Mouse (Mus musculus) lung, adult 2 months (tissue): ENCODE data around the gene Ccni. TPM values are rescaled to one million over a fixed set of nuclear protein-coding genes. Genes with fewer than 3 reads are reported as not detected.

ENCODE experiments used
- DNase-seq: peaks from one replicate; pipeline ENCODE4 v3.0.0; 2022
- H3K4me1 ChIP-seq: fragments of 200-500 bp; 2 replicates; pipeline ENCODE4 v1.6.1; 2011; ENCODE audit warnings: low read length; ENCODE audit not compliant: control insufficient read depth, insufficient read depth
- H3K4me3 ChIP-seq: fragments of 200-500 bp; replicated peaks from 2 replicates; pipeline ENCODE3; 2011; ENCODE audit warnings: low read depth, mild to moderate bottlenecking, control low read depth, low read length; ENCODE audit errors: extremely low read depth
- CTCF ChIP-seq: fragments of 200-500 bp; IDR thresholded peaks from 2 replicates; pipeline ENCODE4 v1.5.1; 2011; ENCODE audit warnings: mild to moderate bottlenecking, low read length, control low read depth; ENCODE audit not compliant: insufficient read depth
- POLR2A ChIP-seq: fragments of 200-500 bp; IDR thresholded peaks from 2 replicates; pipeline ENCODE4 v1.6.1; 2011; ENCODE audit warnings: low read depth, mild to moderate bottlenecking, control low read depth, low read length, borderline replicate concordance; ENCODE audit errors: extremely low read depth
- WGBS: fragments of 180-500 bp; shearing (Covaris S2); methylation state at CpG from one replicate; pipeline ENCODE4 v1.1.7; 2018; 5-methylcytosine and 5-hydroxymethylcytosine counted together
- polyA plus RNA-seq: library from polyadenylated mRNA; depleted of rRNA; stranded (reverse); fragments of >200 nt; gene quantifications from 2 replicates; pipeline ENCODE4 v1.2.3, GENCODE M21; 2012; rRNA removed

Gene Ccni
- 82.0 and 97.1 TPM in 2 replicates for polyA plus RNA-seq

DNA sequence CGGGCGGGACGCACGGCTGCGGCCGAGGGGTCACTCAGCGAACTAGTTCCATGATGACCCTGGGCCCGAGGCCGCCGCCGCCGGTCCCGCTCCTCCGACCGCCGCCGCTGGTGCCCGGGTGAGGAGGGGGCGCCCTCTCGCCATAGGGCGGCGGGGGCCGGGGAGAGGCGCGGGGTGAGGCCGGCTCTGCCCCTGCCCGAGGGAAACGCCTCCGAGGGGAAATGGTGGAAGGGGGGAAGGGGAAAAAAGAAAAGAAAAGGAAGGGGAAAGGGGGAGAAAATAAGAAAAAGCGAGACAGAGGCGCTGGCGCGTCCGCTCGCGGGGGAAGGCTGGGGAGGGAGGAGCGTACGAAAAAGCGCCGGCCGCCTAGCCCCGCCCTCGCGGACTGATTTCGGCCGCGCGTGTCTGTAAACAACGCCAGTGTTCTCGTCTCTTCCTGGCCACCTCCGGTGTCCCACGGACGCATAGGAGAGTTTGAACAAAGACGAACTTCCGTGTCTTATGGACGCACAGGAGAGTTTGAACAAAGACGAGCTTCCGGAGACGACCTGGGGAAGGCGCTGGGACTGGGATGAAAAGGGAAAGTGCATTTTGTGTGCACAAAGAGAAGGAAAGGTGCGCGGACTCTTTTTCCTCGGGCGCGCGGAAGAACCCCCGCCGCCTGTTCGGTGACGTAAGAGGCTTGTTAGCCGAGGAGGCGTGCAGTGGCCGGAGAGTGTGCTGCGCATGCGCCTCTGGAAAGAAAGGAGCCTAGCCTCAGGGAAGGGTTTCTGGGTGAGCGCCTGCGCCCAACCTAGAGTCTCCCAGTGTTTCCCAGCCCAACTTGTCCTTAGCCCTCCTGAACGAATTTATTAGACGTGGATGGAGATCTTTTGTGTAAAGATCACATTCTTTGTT, at the start of gene Ccni, which contains the start of gene 2010109A12Rik:
Ccni (minus strand) TSS at position 387 of the 897 bp plus-strand sequence.
2010109A12Rik (plus strand) TSS at position 410 of the 897 bp plus-strand sequence.
- DNase-seq: peak; percentile 96
- peak; percentile 92; the same call in 1 of the 2 replicates for TF ChIP-seq POLR2A
- TF ChIP-seq CTCF: no peak
- Histone ChIP-seq H3K4me3 (peak within 1 kb of the TSS; percentile 96), H3K4me1 (peaks cover 10% of the 10 kb centered on the region)
- WGBS: under 1% methylated on average over 78 of the region's 79 CpGs

- Histone ChIP-seq H3K4me1 (no peaks in the 10 kb centered on the region), H3K4me3 (no peak overlapping the region)
- TF ChIP-seq CTCF (no peak), POLR2A (no peak)
- no peak for DNase-seq
- 79% methylated on average over 5 of the region's 5 CpGs for WGBS
Measured at GRCm38 (mm10) chr5:93255759-93256265, 49.5 kb upstream of the Ccni start.

- Histone ChIP-seq H3K4me3 (no peak overlapping the region), H3K4me1 (no peaks in the 10 kb centered on the region)
- WGBS: 72% methylated on average over 12 of the region's 12 CpGs
- TF ChIP-seq POLR2A: no peak
- TF ChIP-seq CTCF: no peak
- peak; percentile 26 for DNase-seq
Measured at GRCm38 (mm10) chr5:93251001-93251760, 44.9 kb upstream of the Ccni start.

- 69% methylated on average over 6 of the region's 6 CpGs for WGBS
- TF ChIP-seq CTCF (no peak), POLR2A (no peak)
- Histone ChIP-seq H3K4me3 (no peak overlapping the region), H3K4me1 (no peaks in the 10 kb centered on the region)
- no peak for DNase-seq
Measured at GRCm38 (mm10) chr5:93249940-93250578, 43.8 kb upstream of the Ccni start.

DNA sequence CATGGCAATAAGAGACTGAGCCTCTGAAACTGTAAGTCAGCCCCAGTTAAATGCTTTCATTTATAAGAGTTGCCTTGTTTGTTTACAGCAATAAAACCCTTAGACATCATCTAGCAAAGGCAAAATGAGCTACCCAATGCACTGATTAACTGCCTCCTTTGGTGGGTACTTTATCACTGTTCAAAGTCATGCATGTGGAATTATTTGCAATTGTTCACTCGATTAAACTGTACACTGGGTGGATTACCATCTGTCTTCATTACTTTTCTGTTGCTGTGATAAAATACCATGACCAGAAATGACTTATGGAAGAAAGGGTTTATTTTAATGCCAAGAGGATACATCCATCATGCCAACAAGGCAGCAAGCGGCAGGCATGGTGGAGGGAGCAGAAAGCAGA, 39.0 kb upstream of the Ccni start:
- H3K4me1 ChIP-seq: no peaks in the 10 kb centered on the region
- WGBS: 57% methylated on average over 2 of the region's 2 CpGs
- H3K4me3 ChIP-seq: no peak overlapping the region
- no peak for DNase-seq
- TF ChIP-seq CTCF (no peak), POLR2A (no peak)

- Histone ChIP-seq H3K4me3 (no peak overlapping the region), H3K4me1 (no peaks in the 10 kb centered on the region)
- no peak for TF ChIP-seq CTCF
- TF ChIP-seq POLR2A: no peak
- DNase-seq: no peak
- WGBS: 71% methylated on average over 8 of the region's 8 CpGs
Measured at GRCm38 (mm10) chr5:93239590-93240544, 33.6 kb upstream of the Ccni start.

DNA sequence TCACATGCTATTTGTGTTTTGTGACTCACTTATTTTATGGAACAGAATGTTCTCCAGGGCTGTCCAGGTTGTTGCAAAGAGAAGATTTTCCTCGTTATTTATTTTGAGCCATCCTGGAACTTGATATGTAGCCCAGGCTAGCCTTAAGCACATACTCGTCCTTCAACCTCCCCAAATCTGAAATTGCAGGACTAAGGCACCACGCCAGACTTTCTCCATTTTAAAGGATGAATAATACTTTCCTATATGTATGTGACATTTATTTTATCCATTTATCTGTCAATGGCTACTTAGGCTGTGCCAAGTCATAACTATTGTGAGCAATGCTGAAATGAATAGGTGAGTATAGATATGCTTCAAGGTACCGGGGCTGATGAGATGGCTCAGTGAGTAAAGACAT, 30.2 kb upstream of the Ccni start:
- TF ChIP-seq CTCF (no peak), POLR2A (no peak)
- Histone ChIP-seq H3K4me1 (no peaks in the 10 kb centered on the region), H3K4me3 (no peak overlapping the region)
- DNase-seq: no peak
- WGBS: 77% methylated on average over 4 of the region's 4 CpGs

- no peak for TF ChIP-seq CTCF
- no peak for TF ChIP-seq POLR2A
- 91% methylated on average over 3 of the region's 3 CpGs for WGBS
- Histone ChIP-seq H3K4me3 (no peak overlapping the region), H3K4me1 (no peaks in the 10 kb centered on the region)
- no peak for DNase-seq
Measured at GRCm38 (mm10) chr5:93235888-93236287, 29.6 kb upstream of the Ccni start.
